Mouse (Mus musculus) heart, adult 2 months (tissue): ENCODE results near the gene Fam83e.

ENCODE experiments used
- CTCF ChIP-seq: fragments of 200-600 bp; IDR thresholded peaks from 2 replicates; pipeline ENCODE4 v1.8.1; 2022; ENCODE audit warnings: antibody characterized with exemption, mild to moderate bottlenecking, moderate library complexity
- POLR2A ChIP-seq: fragments of 200-500 bp; IDR thresholded peaks from 2 replicates; pipeline ENCODE4 v1.6.1; 2011; ENCODE audit warnings: mild to moderate bottlenecking, low read depth, low read length, control low read depth; ENCODE audit not compliant: insufficient read depth

- TF ChIP-seq POLR2A (no peak), CTCF (no peak)
Measured at GRCm38 (mm10) chr7:45722348-45722713, 1.3 kb downstream of the Fam83e start.
